Mouse (Mus musculus) Muller cell, postnatal 12 days (primary cell): ENCODE data around the gene Ralgds.

ENCODE experiments used
- DNase-seq: peaks from one replicate; pipeline ENCODE4 v3.0.0-alpha.2; 2015; ENCODE audit errors: inconsistent ontology term

Ralgds gene

GRCm38 (mm10) chr2:28563830-28564229 lies 50.9 kb downstream of the Ralgds start:
- no peak for DNase-seq

- DNase-seq, result no peak
Measured at GRCm38 (mm10) chr2:28564380-28564779, 51.5 kb downstream of the Ralgds start.

- DNase-seq, result peak; percentile 67
Measured at GRCm38 (mm10) chr2:28566545-28566944, 53.6 kb downstream of the Ralgds start.

- DNase-seq, result no peak
Measured at GRCm38 (mm10) chr2:28569903-28570302, 57.0 kb downstream of the Ralgds start.

- peak; percentile 36 for DNase-seq
Measured at GRCm38 (mm10) chr2:28575341-28575740, 62.4 kb downstream of the Ralgds start.

GRCm38 (mm10) chr2:28576815-28577214 lies 63.9 kb downstream of the Ralgds start:
- peak; percentile 93 for DNase-seq

- DNase-seq, result peak; percentile 29
Measured at GRCm38 (mm10) chr2:28578003-28578402, 65.1 kb downstream of the Ralgds start.

GRCm38 (mm10) chr2:28582647-28583353 lies 69.9 kb downstream of the Ralgds start:
- peak; percentile 95 for DNase-seq

GRCm38 (mm10) chr2:28583651-28584050 lies 70.7 kb downstream of the Ralgds start, which contains the start of gene Gtf3c5:
TSS of gene Gtf3c5 (minus strand) at chr2:28583751.
- DNase-seq, result no peak

GRCm38 (mm10) chr2:28585043-28585571 lies 72.2 kb downstream of the Ralgds start:
- DNase-seq, result peak; percentile 76

- no peak for DNase-seq
Measured at GRCm38 (mm10) chr2:28585730-28586129, 72.8 kb downstream of the Ralgds start.

GRCm38 (mm10) chr2:28588574-28588973 lies 75.6 kb downstream of the Ralgds start:
- DNase-seq, result no peak

- DNase-seq, result peak; percentile 86
Measured at GRCm38 (mm10) chr2:28591479-28591878, 78.6 kb downstream of the Ralgds start.

- peak; percentile 50 for DNase-seq
Measured at GRCm38 (mm10) chr2:28592809-28593208, 79.9 kb downstream of the Ralgds start.

- DNase-seq, result no peak
Measured at GRCm38 (mm10) chr2:28596021-28596420, 83.1 kb downstream of the Ralgds start.

GRCm38 (mm10) chr2:28596998-28597397 lies 84.1 kb downstream of the Ralgds start:
- no peak for DNase-seq

GRCm38 (mm10) chr2:28597733-28598547 lies 85.0 kb downstream of the Ralgds start:
- DNase-seq, result no peak

- DNase-seq, result no peak
Measured at GRCm38 (mm10) chr2:28598692-28599568, 86.0 kb downstream of the Ralgds start.

- no peak for DNase-seq
Measured at GRCm38 (mm10) chr2:28599569-28599900, 86.6 kb downstream of the Ralgds start.

GRCm38 (mm10) chr2:28601720-28602590 lies 89.0 kb downstream of the Ralgds start:
- no peak for DNase-seq
